Mouse (Mus musculus): Measurements from ENCODE around the gene Pkm. TPM values are rescaled to one million over a fixed set of nuclear protein-coding genes. Genes with fewer than 3 reads are reported as not detected.

Pkm gene
- total RNA-seq, 2 experiments from 2014 or later, result 1,425 to 1,430 TPM

DNA sequence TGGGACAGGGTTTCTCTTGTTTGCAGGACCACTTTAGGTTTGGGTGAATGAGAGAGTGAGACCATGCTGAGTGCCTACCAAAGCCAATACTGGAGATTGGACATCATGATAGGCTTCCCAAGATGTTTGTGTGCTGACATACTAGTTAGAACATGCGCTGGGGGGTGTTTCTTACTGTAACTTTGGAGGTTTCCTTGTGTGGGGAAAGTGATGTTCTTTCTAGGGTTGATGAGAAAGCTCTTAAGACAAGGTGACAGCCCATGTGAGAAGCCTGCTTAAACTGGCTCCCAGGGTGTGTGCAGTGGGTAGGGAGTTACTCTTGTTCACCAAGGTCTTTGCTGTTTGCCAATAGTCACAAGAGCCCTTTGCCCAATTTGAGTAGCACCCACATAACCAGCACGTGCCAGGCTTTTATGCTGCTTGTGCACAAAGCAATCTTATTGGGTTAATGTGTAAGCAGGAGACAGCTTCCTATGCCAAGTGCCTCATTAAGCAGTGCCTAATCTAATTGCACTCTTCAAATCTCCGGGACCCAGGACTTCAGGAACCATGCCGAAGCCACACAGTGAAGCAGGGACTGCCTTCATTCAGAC lies 8.6 kb downstream of the Pkm start:
- DNase-seq (ENCODE audit: low spot score in 2 of 2), result no peak

GRCm38 (mm10) chr9:59666016-59666415 lies 9.8 kb downstream of the Pkm start:
- no peak for DNase-seq (ENCODE audit: low spot score in 2 of 2)

DNA sequence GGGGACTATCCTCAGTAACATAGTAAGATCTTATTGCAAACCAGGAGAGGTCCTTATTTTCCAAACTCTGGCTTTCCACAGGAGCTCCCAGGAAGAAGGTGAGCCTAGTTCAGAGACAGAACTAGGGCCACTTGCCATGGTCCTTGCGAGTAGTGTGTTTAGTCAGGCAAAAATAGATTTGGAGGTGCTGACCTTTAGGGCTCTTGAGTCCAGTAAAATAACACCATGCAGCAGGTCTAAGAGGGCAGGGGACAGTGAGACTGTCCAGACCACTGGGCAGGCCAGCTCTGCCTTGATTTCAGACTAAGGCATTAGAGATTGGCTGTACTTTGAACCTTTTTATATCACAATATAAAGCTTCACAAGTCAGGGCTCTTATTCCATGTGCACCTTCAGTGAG lies 10.6 kb downstream of the Pkm start:
- no peak for DNase-seq (ENCODE audit: low spot score in 2 of 2)

- DNase-seq (ENCODE audit: low spot score in 2 of 2), result no peak
These were observed 11.1 kb downstream of the Pkm start for GRCm38 (mm10) chr9:59667250-59667649.

DNA sequence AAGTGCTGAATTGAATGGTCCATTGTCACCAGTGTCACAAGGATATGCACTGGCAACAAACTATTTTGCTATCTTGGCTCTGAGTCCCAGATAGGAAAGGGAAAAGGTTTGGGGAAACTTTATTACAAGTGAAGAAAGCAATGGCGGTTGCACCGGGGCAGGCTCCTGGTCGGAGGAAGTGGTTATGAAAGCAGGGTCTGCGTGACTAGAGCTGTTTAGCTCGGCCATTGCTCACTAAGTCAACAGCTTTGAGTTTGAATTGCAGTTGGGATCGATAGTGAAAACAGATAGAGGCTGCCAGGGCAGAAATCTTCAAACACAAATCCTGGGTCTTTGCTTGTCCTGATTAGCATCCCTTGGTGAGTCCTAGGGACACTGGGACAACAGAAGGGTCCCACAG lies 11.7 kb downstream of the Pkm start:
- no peak for DNase-seq (ENCODE audit: low spot score in 2 of 2)

DNA sequence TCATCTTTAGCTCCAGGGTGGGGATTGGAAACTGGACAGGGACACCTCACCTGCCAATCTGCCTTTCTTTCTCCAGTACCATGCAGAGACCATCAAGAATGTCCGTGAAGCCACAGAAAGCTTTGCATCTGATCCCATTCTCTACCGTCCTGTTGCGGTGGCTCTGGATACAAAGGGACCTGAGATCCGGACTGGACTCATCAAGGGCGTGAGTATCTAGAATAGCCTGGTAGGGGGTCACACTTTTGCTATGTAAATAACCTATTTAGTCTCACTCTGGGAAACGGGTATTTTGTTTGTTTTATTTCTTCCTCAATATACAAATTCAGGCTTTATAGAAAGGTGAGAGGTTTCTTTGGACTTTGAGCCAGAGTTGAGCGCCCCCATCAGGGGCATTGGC lies 12.3 kb downstream of the Pkm start:
- DNase-seq (ENCODE audit: low spot score in 2 of 2), result no peak

DNA sequence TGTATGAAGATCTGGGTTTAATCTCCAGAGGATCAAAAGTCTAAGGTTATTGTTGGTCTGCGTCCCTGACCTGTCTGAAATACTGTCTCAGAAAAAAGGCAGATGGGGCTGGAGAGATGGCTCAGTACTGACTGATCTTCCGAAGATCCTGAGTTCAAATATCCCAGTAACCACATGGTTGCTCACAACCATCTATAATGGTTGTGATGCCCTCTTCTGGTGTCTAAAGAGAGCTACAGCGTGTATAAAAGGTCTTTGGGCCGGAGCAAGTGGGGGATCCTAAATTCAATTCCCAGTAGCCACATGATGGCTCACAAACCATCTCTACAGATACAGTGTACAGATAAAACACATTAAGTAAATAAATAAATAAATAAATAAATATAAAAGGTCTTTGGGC lies 13.0 kb downstream of the Pkm start:
- DNase-seq (ENCODE audit: low spot score in 2 of 2), result no peak

DNA sequence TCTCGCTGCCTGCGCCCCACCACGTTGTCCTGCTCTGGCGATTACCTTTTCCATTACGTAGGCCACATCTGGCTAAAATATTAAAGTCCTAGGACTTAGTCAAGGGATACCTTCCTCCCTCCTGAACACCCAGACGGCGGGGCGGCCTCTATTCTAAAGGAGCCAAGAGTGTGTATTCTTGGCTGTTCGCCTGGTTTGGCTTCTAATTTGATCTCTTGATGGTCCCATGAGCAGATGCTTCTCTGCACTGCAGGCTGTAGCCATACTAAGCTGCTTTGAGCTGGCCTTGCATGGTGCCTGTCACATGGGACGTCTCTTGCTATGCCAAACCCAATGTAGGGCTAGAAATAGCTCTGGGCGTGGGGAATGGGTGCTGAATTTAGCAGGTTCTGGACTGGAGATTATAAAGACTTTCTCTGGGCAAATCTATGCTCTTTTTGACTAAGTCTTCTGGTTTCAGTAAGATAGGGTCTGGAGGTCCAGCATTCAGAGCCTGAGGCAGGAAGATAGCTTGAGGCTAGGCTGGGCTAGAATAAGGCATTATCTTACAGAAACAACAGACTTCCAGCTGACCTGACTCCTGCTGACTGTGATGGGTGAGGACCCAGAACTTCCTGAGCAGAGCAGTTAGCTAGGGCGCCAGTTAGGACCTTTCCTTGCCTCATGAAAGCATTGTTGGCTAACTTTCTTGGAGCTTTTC lies 16.2 kb downstream of the Pkm start:
- DNase-seq (ENCODE audit: low spot score in 2 of 2), result no peak

- DNase-seq (ENCODE audit: low spot score in 2 of 2), result no peak
These were observed 17.3 kb downstream of the Pkm start for GRCm38 (mm10) chr9:59673427-59673826.

DNA sequence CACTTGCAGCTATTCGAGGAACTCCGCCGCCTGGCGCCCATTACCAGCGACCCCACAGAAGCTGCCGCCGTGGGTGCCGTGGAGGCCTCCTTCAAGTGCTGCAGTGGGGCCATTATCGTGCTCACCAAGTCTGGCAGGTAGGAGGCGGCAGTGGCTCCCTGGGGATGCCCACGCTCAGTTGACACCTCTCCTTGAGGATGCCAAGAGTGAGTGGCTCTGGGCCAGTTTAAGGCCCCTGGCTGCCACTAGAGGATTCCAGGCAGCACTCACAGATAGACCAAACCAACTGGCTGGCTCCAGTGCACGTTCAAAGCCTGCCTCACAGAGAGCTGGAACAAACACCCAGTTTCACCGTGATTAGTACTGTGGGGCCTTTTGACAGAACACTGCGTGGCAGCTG lies 19.4 kb downstream of the Pkm start:
- peak; percentile 42 to 58 for DNase-seq (ENCODE audit: low spot score in 2 of 2)

- DNase-seq (ENCODE audit: low spot score in 2 of 2), result no peak
These were observed 22.1 kb downstream of the Pkm start for GRCm38 (mm10) chr9:59678313-59678712.

GRCm38 (mm10) chr9:59679678-59680533 lies 23.7 kb downstream of the Pkm start, which contains the start of gene Gramd2:
TSS of gene Gramd2 (plus strand) at chr9:59680144.
- DNase-seq (ENCODE audit: low spot score in 2 of 2), result peak; percentile 74 to 83

GRCm38 (mm10) chr9:59680534-59680875 lies 24.3 kb downstream of the Pkm start:
- DNase-seq (ENCODE audit: low spot score in 2 of 2), result no peak

DNA sequence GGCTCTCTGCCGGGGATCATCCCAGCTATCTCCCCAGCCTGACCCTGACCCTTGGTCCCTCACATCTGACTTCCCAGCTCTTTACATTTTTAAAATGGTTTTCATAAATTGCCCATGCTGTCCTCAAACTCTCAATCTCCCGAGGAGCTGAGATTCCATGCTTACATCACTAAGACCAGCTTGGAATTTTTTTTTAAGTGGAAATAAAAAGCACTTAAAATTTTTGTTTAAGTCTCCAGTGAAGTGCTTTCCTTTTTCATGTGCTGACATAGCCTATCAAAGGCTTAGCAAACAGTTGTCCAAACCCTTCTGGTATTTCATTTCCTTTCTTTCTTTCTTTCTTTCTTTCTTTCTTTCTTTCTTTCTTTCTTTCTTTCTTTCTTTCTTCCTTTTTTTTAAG lies 27.9 kb downstream of the Pkm start:
- no peak for DNase-seq (ENCODE audit: low spot score in 2 of 2)

DNA sequence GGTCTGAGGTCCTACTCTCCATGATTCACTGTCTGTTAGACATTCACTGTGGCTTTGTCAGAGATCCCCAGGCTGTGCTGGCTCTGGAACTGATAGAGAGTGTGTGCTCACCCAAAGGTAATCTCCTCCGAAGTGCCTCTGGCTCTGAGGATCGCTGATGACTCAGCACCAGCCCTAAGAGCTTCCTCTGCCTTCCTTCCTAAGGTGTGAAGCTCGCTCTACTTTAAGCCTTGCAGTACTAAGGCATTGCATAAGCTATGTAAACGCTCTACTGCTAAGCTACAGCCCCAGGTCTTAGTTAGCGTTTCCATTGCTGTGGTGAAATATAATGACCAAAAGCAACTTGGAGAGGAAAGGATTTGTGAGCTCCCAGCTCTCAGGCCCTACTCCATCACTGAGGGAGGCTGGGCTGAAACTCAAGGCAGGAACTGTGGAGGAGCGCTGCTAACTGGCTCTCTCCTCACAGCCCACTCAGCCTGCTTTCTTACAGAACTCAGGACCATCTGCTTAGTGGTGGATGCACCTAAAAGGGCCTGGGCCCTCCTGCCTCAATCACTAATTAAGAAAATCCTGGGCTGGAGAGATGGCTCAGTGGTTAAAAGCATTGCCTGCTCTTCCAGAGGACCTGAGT lies 31.4 kb downstream of the Pkm start:
- DNase-seq (ENCODE audit: low spot score in 2 of 2), result peak; percentile 59 to 62

GRCm38 (mm10) chr9:59691635-59692094 lies 35.5 kb downstream of the Pkm start:
- DNase-seq (ENCODE audit: low spot score in 2 of 2), result peak; percentile 86 to 89

GRCm38 (mm10) chr9:59692145-59692544 lies 36.0 kb downstream of the Pkm start:
- peak; percentile 49 to 56 for DNase-seq (ENCODE audit: low spot score in 2 of 2)

DNA sequence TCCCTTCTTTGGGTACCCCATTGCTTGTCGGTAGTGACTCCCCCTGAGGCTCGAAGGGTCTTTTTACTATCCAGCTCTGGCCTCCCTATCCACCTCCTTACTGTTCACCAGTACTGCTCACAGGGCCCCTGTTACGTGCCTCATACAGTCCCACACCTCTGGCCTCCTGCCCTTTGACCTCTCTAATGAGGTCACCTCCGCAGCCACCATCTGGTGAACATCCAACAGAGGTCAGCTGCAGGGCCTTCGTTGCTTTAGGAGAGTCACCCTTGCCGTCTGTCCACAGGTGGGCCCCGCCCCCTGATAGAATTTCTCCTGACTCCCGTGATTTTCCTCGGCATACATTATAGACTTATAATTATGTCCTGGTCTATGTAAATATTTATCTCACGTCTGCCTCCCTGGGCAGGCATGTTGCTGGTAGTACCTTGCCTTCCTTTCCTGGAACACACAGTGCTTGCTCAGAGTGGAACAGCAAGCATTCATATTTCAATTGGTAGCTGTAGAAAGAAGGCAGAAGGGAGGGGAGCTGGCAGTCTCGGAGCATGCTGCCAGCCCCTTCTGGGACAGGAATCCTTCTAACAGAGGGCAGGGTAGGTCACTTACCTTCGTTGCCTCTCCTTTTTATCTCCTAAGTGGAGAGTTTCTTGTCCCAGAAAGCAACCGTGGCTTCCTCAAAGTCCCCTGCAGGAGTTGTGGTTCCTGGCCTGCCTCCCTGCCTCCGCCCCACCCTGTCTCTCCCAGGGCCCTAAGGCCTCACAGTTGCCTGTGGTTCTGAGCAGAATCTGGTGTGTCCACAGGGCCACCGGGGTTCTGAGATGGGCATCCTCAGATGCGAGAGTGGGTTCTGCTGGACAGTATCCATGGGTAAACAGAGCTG lies 38.6 kb downstream of the Pkm start:
- no peak for DNase-seq (ENCODE audit: low spot score in 2 of 2)

GRCm38 (mm10) chr9:59695451-59695813 lies 39.3 kb downstream of the Pkm start:
- no peak for DNase-seq (ENCODE audit: low spot score in 2 of 2)

- DNase-seq (ENCODE audit: low spot score in 2 of 2), result no peak
These were observed 40.2 kb downstream of the Pkm start for GRCm38 (mm10) chr9:59696381-59696780.

DNA sequence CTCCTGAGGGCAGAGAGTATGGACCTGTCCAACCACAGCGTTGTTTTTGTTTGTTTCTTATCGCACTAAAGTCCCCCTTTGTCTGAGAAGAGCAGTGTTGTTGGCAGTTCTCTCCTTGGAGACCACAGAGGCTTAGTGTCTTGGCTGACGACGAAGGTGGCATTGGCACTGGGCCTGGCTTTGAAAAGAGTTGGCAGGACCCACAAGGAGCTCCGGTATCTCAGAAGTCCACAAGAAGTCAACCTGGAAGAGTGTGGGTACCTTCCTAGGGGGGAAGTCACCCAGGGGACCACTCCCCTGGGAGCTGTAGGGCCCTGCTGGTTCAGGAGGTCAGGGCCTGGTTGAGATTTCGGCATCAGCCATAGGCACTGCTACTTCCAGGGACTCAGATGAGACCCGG lies 44.9 kb downstream of the Pkm start:
- DNase-seq (ENCODE audit: low spot score in 2 of 2), result no peak

Data from left cerebral cortex, adult 18-20 months (tissue).